Mouse (Mus musculus): ENCODE data around the gene Tmem174.

DNA sequence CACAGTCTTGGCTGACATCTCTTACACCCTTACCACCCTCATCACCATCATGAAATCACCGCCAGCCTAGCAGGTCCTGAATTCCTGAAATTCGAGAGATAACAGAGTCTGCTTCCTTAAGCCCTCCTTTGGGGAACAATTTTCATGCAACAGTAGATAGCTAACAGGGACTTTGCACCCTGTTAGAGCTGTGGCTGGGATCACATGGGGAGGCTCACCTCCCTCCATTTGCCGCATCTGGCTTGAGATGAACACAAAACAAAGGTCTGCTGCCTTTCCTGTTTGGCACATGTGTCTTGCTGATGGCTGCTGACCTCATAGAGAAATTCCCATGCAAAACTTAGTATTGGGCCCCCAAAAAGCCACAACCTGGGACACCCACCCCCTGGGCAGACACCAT is 30.1 kb upstream of the Tmem174 start:
- TF ChIP-seq CTCF (conservative IDR thresholded peaks at IDR 0.05; ENCODE audit: insufficient read depth, insufficient read length, low read depth, low read length) = no peak
- TF ChIP-seq POLR2A (IDR thresholded peaks at IDR 0.05; ENCODE audit: low read depth, low read length) = no peak

All from kidney, adult 2 months (tissue).